Comparison of ENCODE assay signal across 11 mouse cellular contexts in genomic region chr8:47244202-47244601, GRCm38 (mm10).
DNase-seq lines count a peak whose midpoint lies in the region; ATAC-seq and TF ChIP-seq lines count a peak whose summit lies in the region.
"Had no signal": no experiment of that assay in that cellular context is flagged by ENCODE, and none has a peak within 500 bp of the region (broad histone marks: within the 10 kb centered on the region; RNA-seq: fewer than 3 reads in every experiment).

No protein-coding gene starts in this region.

- TF ChIP-seq POLR2A in heart, adult 2 months (IDR thresholded peaks at IDR 0.05; ENCODE audit: insufficient read depth, low read depth, low read length), result no peak

- peak overlapping the region; percentile 48; the same call in 1 of the 2 replicates for H3K9ac ChIP-seq in midbrain, embryonic 11.5 days (ENCODE audit: low read length)
- H3K9ac ChIP-seq in heart, adult 2 months (ENCODE audit: low read depth, low read length), result no peak overlapping the region
- H3K9ac ChIP-seq: lung, embryonic 14.5 days had no signal

- no peak for TF ChIP-seq CTCF in heart, adult 2 months (IDR thresholded peaks at IDR 0.05)

- DNase-seq in heart, adult 11 months, result peak; percentile 68
- DNase-seq in heart, adult 8-10 months (ENCODE audit: low spot score), result no peak
- DNase-seq in brain, adult 2 months (ENCODE audit: low read depth, low spot score), result peak; percentile 79
- DNase-seq in hindbrain, embryonic 10.5 days (ENCODE audit: low spot score), result no peak
- no peak for DNase-seq in midbrain, embryonic 11.5 days (ENCODE audit: low spot score, missing footprints)
- DNase-seq in embryo, embryonic 10.5 days (ENCODE audit: low spot score), result no peak
- no peak for DNase-seq in heart, adult 2 months
- no peak for DNase-seq in kidney, postnatal 10 days
- DNase-seq: adrenal gland, postnatal 36 days; gastrocnemius, postnatal 14 days; lung, embryonic 14.5 days had no signal

- H3K27me3 ChIP-seq in hindbrain, embryonic 10.5 days (ENCODE audit: insufficient read depth, poor library complexity, severe bottlenecking), result no peaks in the 10 kb centered on the region
- H3K27me3 ChIP-seq in midbrain, embryonic 11.5 days (ENCODE audit: control insufficient read depth, insufficient read depth, low read length), result no peaks in the 10 kb centered on the region
- no peaks in the 10 kb centered on the region for H3K27me3 ChIP-seq in heart, adult 2 months (ENCODE audit: control insufficient read depth, insufficient read depth, low read length)

- no peaks in the 10 kb centered on the region for H3K36me3 ChIP-seq in hindbrain, embryonic 10.5 days
- no peaks in the 10 kb centered on the region for H3K36me3 ChIP-seq in midbrain, embryonic 11.5 days (ENCODE audit: control insufficient read depth, insufficient read depth, low read length)
- H3K36me3 ChIP-seq in heart, adult 2 months (ENCODE audit: control insufficient read depth, insufficient read depth, low read length), result no peaks in the 10 kb centered on the region

- H3K4me2 ChIP-seq in midbrain, embryonic 11.5 days, result peak overlapping the region; percentile 58; the same call in 1 of the 2 replicates
- H3K4me2 ChIP-seq: lung, embryonic 14.5 days had no signal

- ATAC-seq in midbrain, embryonic 11.5 days (ENCODE audit: low FRiP score), result no peak

- H3K27ac ChIP-seq in hindbrain, embryonic 10.5 days, result peak overlapping the region; percentile 90
- peak overlapping the region; percentile 82 for H3K27ac ChIP-seq in midbrain, embryonic 11.5 days (ENCODE audit: low read depth, low read length)
- H3K27ac ChIP-seq in heart, adult 2 months, result no peak overlapping the region

- H3K4me3 ChIP-seq in hindbrain, embryonic 10.5 days, result no peak overlapping the region
- no peak overlapping the region for H3K4me3 ChIP-seq in midbrain, embryonic 11.5 days (ENCODE audit: low read depth, low read length)
- H3K4me3 ChIP-seq in heart, adult 2 months, result no peak overlapping the region

- H3K79me2 ChIP-seq in heart, adult 2 months (replicated peaks; ENCODE audit: control insufficient read depth, insufficient read depth, low read length), result peaks cover 11% of the 10 kb centered on the region

- intact Hi-C loops in heart, adult 2 months (cut with DNase I), result no loop called here

- TF ChIP-seq EP300 in heart, adult 2 months (IDR thresholded peaks at IDR 0.05; ENCODE audit: insufficient read depth, low read depth, low read length), result no peak

- peaks cover 76% of the 10 kb centered on the region for H3K4me1 ChIP-seq in hindbrain, embryonic 10.5 days (replicated peaks)
- peaks cover 46% of the 10 kb centered on the region for H3K4me1 ChIP-seq in midbrain, embryonic 11.5 days (ENCODE audit: control insufficient read depth, insufficient read depth, low read length)
- peaks cover 9% of the 10 kb centered on the region for H3K4me1 ChIP-seq in heart, adult 2 months (ENCODE audit: control insufficient read depth, insufficient read depth, low read length)

- H3K9me3 ChIP-seq in hindbrain, embryonic 10.5 days, result no peaks in the 10 kb centered on the region
- H3K9me3 ChIP-seq in midbrain, embryonic 11.5 days (ENCODE audit: control insufficient read depth, low read length), result no peaks in the 10 kb centered on the region

- WGBS in hindbrain, embryonic 10.5 days, result 92% methylated on average over 15 of the region's 15 CpGs
- 87% methylated on average over 15 of the region's 15 CpGs for WGBS in midbrain, embryonic 11.5 days
- 92% methylated on average over 15 of the region's 15 CpGs for WGBS in heart, adult 2 months

Comparison
In these comparisons a context has a peak if more than half of its experiments do, and no peak if none do; other contexts are left out.
1. DNase-seq: peak in heart, adult 11 months (single experiment) and brain, adult 2 months (single experiment); none in heart, adult 8-10 months (single experiment), hindbrain, embryonic 10.5 days (single experiment), midbrain, embryonic 11.5 days (single experiment), embryo, embryonic 10.5 days (single experiment), heart, adult 2 months (0 of 2) and kidney, postnatal 10 days (single experiment).